Mouse (Mus musculus) cerebellum, adult 11-12 months (tissue): ENCODE results near the gene Rbms2.
A peak's percentile ranks its signal among the peaks of the same experiment; 100 is the strongest.

Experiments used
- DNase-seq: peaks from one replicate; pipeline ENCODE4 v3.0.0; 2022

Rbms2 gene

DNA sequence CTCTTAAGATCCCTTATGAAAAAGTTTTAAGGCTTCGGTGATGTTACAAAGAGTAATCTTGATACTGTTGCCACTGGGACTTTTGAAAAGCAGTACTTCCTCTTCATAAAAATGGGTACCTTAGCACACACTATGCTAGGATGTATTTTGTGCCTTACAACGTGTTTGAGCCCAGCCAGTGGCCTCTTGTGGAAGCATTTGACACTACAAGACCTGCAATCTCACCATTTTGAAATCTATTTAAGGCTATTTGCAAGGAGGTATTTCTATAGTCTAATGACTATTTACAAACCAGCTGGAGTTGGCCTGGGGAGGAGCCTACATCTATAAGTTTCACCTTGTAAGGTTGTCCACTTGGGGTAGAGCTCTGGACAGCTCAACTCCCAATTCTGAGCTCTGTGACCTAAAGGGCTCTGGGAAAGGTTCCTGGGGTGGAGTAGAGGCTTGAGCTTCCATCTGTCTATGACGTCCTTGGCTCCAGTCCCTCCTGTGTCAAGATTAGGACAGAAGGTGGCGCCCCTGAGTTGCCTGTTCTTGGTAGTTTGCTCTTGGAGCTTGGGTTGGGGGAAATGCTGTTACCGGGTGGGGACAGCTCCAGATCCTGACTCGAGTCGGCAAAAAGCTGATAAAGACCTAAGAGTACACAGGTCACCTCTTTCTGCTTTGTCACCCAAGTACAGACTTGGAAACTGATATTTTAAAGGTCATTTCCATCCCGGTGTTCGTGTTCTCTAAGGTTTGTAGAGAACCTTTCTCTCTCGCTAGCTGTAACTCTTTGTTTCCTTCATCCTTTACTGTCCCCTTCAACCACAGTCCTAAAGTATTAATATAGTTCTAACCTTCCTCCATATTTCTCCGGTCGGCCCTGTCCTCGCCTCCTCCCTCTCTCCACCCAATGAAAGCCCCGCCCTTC lies 89.2 kb downstream of the Rbms2 start:
- DNase-seq, result peak; percentile 89

DNA sequence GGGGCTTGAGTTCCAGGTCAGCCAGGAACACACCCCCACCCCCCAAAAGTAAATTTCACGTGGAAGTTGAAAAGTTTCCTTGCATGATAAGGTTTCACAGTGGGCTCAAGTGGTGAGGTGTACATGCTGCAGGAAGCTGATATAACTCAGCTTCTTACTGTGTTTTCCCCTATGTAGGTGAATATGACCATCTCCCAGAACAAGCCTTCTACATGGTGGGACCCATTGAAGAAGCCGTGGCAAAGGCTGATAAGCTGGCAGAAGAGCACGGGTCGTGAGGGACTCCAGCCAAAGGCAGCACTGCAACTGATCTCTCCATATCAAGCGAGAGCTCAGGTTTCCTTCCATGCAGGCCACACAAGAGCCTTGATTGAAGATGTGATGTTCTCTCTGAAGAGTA lies 90.3 kb downstream of the Rbms2 start:
- DNase-seq, result no peak

DNA sequence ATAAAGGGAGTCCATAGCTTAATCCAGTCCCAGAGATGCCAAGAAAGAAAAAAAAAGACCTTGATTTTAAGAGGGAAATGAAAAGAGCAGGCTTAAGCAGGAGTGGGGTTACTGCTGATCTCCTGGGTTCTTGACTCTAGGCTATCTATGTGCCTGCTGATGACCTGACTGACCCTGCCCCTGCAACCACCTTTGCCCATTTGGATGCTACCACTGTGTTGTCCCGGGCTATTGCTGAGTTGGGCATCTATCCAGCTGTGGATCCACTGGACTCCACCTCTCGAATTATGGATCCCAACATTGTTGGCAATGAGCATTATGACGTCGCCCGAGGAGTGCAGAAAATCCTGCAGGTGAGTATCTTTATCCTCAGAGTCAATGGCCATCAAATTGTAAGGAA lies 91.9 kb downstream of the Rbms2 start:
- DNase-seq, result peak; percentile 40

DNA sequence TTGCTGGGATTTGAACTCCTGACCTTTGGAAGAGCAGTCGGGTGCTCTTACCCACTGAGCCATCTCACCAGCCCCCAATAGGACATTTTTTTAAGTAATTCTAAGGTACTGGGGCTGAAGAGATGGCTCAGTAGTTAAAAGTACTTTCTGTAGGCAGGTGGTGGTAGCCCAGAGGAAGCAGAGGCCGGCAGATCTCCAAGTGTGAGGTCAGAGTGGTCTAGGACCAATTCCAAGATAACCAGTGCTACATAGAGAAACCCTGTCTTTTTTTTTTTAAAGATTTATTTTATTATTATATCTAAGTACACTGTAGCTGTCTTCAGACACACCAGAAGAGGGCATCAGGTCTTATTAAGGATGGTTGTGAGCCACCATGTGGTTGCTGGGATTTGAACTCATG lies 92.9 kb downstream of the Rbms2 start:
- DNase-seq, result peak; percentile 52

DNA sequence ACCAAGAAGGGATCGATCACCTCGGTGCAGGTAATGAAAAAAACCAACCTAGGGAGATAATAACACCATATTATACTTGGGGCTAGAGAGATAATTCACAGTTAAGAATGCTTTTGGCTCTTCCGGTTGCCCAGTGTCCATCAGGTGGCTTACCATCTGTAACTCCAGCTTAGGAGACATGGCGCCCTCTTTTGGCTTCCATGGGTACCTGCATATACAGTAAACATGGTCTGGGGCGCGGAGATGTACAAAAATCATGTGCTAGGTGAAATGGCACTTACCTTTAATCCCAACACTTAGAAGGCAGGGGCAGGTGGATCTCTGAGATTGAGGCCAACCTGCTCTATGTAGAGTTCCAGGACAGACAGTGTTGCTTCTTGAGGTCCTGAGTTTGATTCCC lies 93.7 kb downstream of the Rbms2 start:
- DNase-seq, result peak; percentile 39

DNA sequence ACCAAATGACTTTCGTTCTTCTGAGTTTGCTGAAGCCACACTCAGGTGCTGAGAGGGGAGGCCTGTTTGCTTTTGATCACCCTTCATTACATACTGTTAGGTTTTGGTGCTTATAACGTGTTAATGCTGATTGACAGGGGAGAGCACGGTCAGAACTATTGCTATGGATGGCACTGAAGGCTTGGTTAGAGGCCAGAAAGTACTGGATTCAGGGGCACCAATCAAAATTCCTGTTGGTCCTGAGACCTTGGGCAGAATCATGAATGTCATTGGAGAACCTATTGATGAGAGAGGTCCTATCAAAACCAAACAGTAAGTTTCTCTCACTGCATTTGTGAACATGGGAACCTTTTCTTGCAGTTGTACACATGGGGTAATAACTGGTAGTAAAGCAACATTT lies 95.9 kb downstream of the Rbms2 start:
- no peak for DNase-seq

DNA sequence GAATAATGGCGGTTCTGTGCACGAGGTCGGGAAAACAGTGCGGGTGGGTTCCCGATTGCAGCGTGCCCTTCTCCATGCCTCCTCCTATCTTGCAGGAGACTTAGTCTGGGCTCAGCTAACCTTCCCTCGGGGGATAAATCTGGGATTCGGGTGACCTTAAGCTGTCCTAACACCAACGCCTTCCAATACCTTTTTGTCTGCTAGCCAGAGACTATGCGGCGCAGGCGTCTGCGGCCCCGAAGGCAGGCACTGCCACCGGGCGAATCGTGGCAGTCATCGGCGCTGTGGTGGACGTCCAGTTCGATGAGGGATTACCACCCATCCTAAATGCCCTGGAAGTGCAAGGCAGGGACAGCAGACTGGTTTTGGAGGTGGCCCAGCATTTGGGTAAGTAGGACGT lies 96.4 kb downstream of the Rbms2 start:
- DNase-seq, result peak; percentile 55

DNA sequence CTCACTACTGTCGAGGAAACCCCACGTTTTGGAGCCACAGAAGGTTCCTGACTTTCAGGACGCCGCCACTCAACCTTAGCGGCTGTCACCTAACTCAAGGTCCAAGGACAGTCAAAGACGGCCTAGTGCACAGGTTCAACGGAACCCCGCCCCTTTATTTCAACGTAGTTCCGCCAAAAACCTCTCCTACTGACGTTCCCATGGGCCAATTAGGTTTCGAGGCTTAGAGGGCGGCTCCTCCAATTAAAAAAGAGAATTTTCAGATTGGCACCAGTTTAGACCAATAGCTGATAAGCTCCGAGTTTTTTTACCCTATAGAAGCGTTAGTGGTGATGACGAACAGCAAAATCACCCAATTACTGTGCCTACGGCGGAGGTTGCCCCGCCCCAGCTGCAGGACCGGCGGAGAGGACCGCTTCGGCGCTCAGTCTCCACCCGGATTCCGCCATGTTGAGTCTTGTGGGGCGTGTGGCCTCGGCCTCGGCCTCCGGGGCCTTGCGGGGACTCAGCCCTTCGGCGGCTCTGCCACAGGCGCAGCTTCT lies 97.1 kb downstream of the Rbms2 start, which contains the start of gene Atp5b:
Atp5b (plus strand) TSS at position 394 of the 542 bp plus-strand sequence.
- DNase-seq, result peak; percentile 98

DNA sequence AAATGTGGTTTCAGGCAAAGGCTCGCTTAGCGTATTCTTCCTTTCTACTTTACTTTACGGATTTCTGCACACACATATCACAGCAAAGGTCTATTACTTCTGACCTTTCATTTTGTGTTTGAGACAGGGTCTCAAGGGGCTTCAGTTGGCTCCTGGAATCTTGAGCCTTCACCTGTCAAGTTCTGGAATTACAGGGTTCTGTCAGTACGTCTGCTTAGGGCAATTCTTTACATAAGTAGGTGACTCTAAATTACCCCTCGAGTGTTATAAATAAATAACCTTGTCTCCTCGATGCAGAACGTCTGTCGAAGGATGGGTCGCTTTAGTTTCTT lies 97.7 kb downstream of the Rbms2 start:
- no peak for DNase-seq

DNA sequence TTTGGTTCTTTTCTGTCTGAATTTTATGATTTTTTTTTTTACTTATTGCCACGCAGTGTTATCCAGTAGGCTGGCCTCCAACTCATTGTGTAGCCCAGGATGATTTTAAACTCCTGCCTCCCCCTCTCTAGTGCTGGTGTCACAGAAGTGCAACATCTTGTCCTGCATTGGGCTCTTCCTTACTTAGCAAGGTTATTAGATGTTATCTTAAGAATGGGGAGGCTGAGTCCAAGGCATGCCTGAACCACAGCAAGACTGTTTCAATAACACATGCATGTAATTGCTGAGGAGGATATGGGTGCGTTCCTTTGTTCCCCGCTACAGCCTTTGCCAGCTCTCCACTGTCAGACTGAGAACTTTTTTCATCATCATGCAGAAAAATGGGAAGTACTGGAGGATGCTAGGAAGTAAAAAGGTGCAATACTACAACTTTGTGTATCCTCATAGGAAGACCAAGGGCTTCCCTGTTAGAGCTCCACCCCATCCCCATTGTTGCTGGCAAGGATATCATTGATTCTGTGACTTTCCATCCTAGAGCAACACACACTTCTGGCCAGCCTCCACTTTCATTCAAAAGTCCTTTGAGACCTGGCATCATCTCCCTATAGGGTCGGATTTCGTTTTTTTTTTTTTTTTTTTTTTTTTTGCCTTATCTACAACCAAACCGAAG lies 98.2 kb downstream of the Rbms2 start:
- peak; percentile 50 for DNase-seq
